Mouse (Mus musculus): Measurements from ENCODE around the gene Xpnpep2. TPM values are rescaled to one million over a fixed set of nuclear protein-coding genes. Genes with fewer than 3 reads are reported as not detected.

Xpnpep2 gene
- polyA plus RNA-seq, 2 experiments: 5.1 to 6.7 TPM

DNA sequence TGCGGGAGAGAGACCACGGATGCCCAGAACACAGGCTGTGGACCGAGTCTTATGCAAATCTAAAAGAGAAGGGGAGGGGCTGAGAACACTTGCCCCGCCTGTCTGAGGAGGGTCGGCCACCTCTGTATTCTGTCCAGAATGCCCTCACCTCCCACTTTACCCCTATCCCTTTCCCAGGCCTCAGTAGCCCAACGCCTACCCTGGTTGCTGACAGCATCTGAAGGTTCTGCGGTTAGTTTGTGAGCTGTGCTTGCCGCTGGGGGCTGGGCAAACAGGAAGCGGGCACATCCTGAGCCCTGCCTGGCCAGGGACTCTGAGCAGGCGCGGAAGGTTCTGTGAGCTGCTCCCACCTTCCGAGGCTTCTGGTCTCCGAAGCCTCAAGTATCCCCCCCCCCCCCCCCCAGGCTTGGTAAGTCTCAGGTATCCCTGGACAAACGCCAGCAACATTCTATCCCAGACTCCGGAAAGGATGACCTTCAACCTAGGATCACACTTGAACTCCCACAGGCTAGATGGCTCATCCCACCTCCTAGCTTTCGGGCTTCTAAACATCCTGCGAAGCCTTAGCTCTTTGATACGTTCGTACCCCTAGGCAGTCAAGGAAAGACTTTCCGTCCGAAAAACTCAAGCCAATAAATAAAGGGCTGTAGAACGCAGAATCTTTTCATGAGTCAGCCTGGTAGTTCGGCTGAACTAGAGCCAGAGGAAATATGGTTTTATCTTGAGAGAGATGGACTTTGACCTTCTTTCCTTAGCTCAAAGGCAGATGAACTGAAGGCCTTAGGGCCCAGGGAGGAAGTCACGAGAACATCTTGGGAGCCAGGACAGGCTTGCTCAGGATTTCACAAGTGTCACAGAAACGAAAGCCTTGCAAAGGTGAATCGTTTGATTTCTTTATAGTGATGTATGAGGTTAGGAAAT is 35.1 kb downstream of the Xpnpep2 start:
- H3K4me2 ChIP-seq (replicated peaks; ENCODE audit: low read depth, low read length, severe bottlenecking): peak overlapping the region; percentile 35
- no peaks in the 10 kb centered on the region for H3K36me3 ChIP-seq (ENCODE audit: control insufficient read depth, insufficient read depth, low read length)
- peak overlapping the region; percentile 28; the same call in 1 of the 2 replicates for H3K9ac ChIP-seq (ENCODE audit: low read depth, low read length, severe bottlenecking)
- no peaks in the 10 kb centered on the region for H3K27me3 ChIP-seq (ENCODE audit: control insufficient read depth, insufficient read depth, low read length)
- ATAC-seq (ENCODE audit: low FRiP score, low read depth): no peak
- H3K4me3 ChIP-seq (replicated peaks; ENCODE audit: low read length): peak overlapping the region; percentile 13
- no peaks in the 10 kb centered on the region for H3K4me1 ChIP-seq (ENCODE audit: control insufficient read depth, insufficient read depth, low read length)
- TF ChIP-seq POLR2A (IDR thresholded peaks at IDR 0.05; ENCODE audit: borderline replicate concordance, extremely low read depth, insufficient read depth, insufficient read length): no peak
- 42% methylated on average over 26 of the region's 26 CpGs for WGBS
- no peaks in the 10 kb centered on the region for H3K9me3 ChIP-seq (ENCODE audit: control insufficient read depth, low read length)
- H3K27ac ChIP-seq (replicated peaks; ENCODE audit: low read depth, low read length): no peak overlapping the region
- DNase-seq (ENCODE audit: low spot score): no peak

GRCm38 (mm10) chrX:48146262-48146661 is 37.7 kb downstream of the Xpnpep2 start, which contains the start of gene Sash3:
TSS of gene Sash3 (plus strand) at chrX:48146436.
- Histone ChIP-seq H3K4me2 (replicated peaks; ENCODE audit: low read depth, low read length, severe bottlenecking) (no peak within 1 kb of the TSS), H3K4me1 (ENCODE audit: control insufficient read depth, insufficient read depth, low read length) (no peaks in the 10 kb centered on the region), H3K9me3 (ENCODE audit: control insufficient read depth, low read length) (no peaks in the 10 kb centered on the region), H3K9ac (ENCODE audit: low read depth, low read length, severe bottlenecking) (no peak within 1 kb of the TSS), H3K27ac (replicated peaks; ENCODE audit: low read depth, low read length) (no peak within 1 kb of the TSS), H3K36me3 (ENCODE audit: control insufficient read depth, insufficient read depth, low read length) (no peaks in the 10 kb centered on the region), H3K4me3 (replicated peaks; ENCODE audit: low read length) (no peak within 1 kb of the TSS), H3K27me3 (ENCODE audit: control insufficient read depth, insufficient read depth, low read length) (no peaks in the 10 kb centered on the region)
- 80% methylated on average over 4 of the region's 4 CpGs for WGBS
- TF ChIP-seq POLR2A (IDR thresholded peaks at IDR 0.05; ENCODE audit: borderline replicate concordance, extremely low read depth, insufficient read depth, insufficient read length): no peak
- DNase-seq (ENCODE audit: low spot score) (no peak), ATAC-seq (ENCODE audit: low FRiP score, low read depth) (no peak)

GRCm38 (mm10) chrX:48147226-48147625 is 38.7 kb downstream of the Xpnpep2 start:
- H3K4me2 ChIP-seq (replicated peaks; ENCODE audit: low read depth, low read length, severe bottlenecking): no peak overlapping the region
- H3K9ac ChIP-seq (ENCODE audit: low read depth, low read length, severe bottlenecking): no peak overlapping the region
- H3K27me3 ChIP-seq (ENCODE audit: control insufficient read depth, insufficient read depth, low read length): no peaks in the 10 kb centered on the region
- H3K4me1 ChIP-seq (ENCODE audit: control insufficient read depth, insufficient read depth, low read length): no peaks in the 10 kb centered on the region
- no peak overlapping the region for H3K4me3 ChIP-seq (replicated peaks; ENCODE audit: low read length)
- H3K36me3 ChIP-seq (ENCODE audit: control insufficient read depth, insufficient read depth, low read length): no peaks in the 10 kb centered on the region
- no peak overlapping the region for H3K27ac ChIP-seq (replicated peaks; ENCODE audit: low read depth, low read length)
- TF ChIP-seq POLR2A (IDR thresholded peaks at IDR 0.05; ENCODE audit: borderline replicate concordance, extremely low read depth, insufficient read depth, insufficient read length): no peak
- ATAC-seq (ENCODE audit: low FRiP score, low read depth) (no peak), DNase-seq (ENCODE audit: low spot score) (no peak)
- WGBS: 79% methylated on average over 2 of the region's 2 CpGs
- H3K9me3 ChIP-seq (ENCODE audit: control insufficient read depth, low read length): no peaks in the 10 kb centered on the region

DNA sequence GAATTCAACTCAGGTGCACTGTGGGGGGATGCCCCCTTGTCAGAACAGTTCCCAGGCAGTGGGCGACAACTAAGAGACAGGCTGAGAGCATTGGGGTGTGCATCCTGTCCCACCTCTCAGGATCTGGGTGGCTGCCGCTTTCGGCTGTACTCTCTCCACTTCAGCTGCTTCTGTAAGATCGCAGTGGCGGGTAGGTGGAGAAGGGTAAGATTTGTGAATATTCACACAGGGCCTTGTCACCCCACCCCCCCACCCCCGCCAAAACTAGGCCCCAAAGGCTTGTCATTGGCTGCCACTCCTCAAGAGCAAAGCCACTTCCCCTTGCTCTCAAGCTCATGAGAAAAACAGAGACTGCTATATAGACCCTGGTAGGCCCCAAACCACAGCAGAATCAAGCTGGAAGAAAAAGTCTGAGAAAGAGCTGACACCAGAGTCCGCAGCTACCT is 39.2 kb downstream of the Xpnpep2 start:
- Histone ChIP-seq H3K4me1 (ENCODE audit: control insufficient read depth, insufficient read depth, low read length) (no peaks in the 10 kb centered on the region), H3K9me3 (ENCODE audit: control insufficient read depth, low read length) (no peaks in the 10 kb centered on the region), H3K4me2 (replicated peaks; ENCODE audit: low read depth, low read length, severe bottlenecking) (no peak overlapping the region), H3K27ac (replicated peaks; ENCODE audit: low read depth, low read length) (no peak overlapping the region), H3K36me3 (ENCODE audit: control insufficient read depth, insufficient read depth, low read length) (no peaks in the 10 kb centered on the region), H3K9ac (ENCODE audit: low read depth, low read length, severe bottlenecking) (no peak overlapping the region), H3K27me3 (ENCODE audit: control insufficient read depth, insufficient read depth, low read length) (no peaks in the 10 kb centered on the region), H3K4me3 (replicated peaks; ENCODE audit: low read length) (no peak overlapping the region)
- DNase-seq (ENCODE audit: low spot score) (no peak), ATAC-seq (ENCODE audit: low FRiP score, low read depth) (no peak)
- TF ChIP-seq POLR2A (IDR thresholded peaks at IDR 0.05; ENCODE audit: borderline replicate concordance, extremely low read depth, insufficient read depth, insufficient read length): no peak
- 81% methylated on average over 7 of the region's 7 CpGs for WGBS

DNA sequence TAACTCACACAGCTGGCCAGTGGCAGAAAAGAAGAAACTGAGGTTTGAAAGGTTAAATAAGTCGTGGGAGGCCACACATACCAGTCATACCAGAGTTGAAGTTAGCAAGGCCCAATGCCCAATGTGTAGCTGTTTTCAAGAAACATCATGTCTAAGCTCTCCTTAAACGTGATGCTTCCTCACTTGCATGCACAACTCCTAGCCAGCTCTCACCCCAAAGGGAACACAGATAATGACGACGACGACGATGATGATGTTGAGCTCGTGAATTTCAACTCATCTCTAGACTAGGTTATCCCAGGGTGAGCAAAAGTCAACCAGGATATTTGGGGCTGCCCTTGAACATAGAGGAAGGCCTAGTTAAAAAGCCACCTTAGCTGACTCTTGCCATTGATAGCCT is 43.6 kb downstream of the Xpnpep2 start:
- DNase-seq (ENCODE audit: low spot score): no peak
- no peaks in the 10 kb centered on the region for H3K36me3 ChIP-seq (ENCODE audit: control insufficient read depth, insufficient read depth, low read length)
- TF ChIP-seq POLR2A (IDR thresholded peaks at IDR 0.05; ENCODE audit: borderline replicate concordance, extremely low read depth, insufficient read depth, insufficient read length): no peak
- H3K4me3 ChIP-seq (replicated peaks; ENCODE audit: low read length): no peak overlapping the region
- H3K9ac ChIP-seq (ENCODE audit: low read depth, low read length, severe bottlenecking): no peak overlapping the region
- WGBS: 78% methylated on average over 7 of the region's 7 CpGs
- ATAC-seq (ENCODE audit: low FRiP score, low read depth): no peak
- no peaks in the 10 kb centered on the region for H3K9me3 ChIP-seq (ENCODE audit: control insufficient read depth, low read length)
- no peak overlapping the region for H3K4me2 ChIP-seq (replicated peaks; ENCODE audit: low read depth, low read length, severe bottlenecking)
- H3K4me1 ChIP-seq (ENCODE audit: control insufficient read depth, insufficient read depth, low read length): no peaks in the 10 kb centered on the region
- no peaks in the 10 kb centered on the region for H3K27me3 ChIP-seq (ENCODE audit: control insufficient read depth, insufficient read depth, low read length)
- H3K27ac ChIP-seq (replicated peaks; ENCODE audit: low read depth, low read length): no peak overlapping the region
